Mouse (Mus musculus) liver, postnatal 0 days (tissue): Measurements from ENCODE around the gene Zfp768.

ENCODE experiments used
- CTCF ChIP-seq: sonication (generic); IDR thresholded peaks from 2 replicates; pipeline ENCODE4 v1.5.1; 2016; ENCODE audit warnings: antibody characterized with exemption, low read depth
- EP300 ChIP-seq: IDR thresholded peaks from 2 replicates; pipeline ENCODE4 v1.6.1; 2016; ENCODE audit warnings: antibody characterized with exemption, low read depth, mild to moderate bottlenecking

GRCm38 (mm10) chr7:127309951-127310350 is 35.4 kb downstream of the Zfp768 start:
- TF ChIP-seq CTCF (no peak), EP300 (no peak)
